Mouse (Mus musculus): ENCODE measurements around the gene Hexa. TPM values are rescaled to one million over a fixed set of nuclear protein-coding genes. Genes with fewer than 3 reads are reported as not detected.

The Hexa gene
- polyA plus RNA-seq, 1 experiment from 2014 or later = 179 TPM

Other genes starting within 250 kb of the Hexa start
- gene Adpgk, start 248.0 kb upstream of the Hexa start, polyA plus RNA-seq (2015; fragmentation: Nextera tagmentation; extraction: Ambion mirVana) = 22.9 and 25.6 TPM in 2 replicates
- gene Bbs4, start 186.0 kb upstream of the Hexa start, polyA plus RNA-seq (2015; fragmentation: Nextera tagmentation; extraction: Ambion mirVana) = 7.0 and 8.1 TPM in 2 replicates
- 7.2 and 7.7 TPM in 2 replicates for gene Arih1, start 52.9 kb upstream of the Hexa start, polyA plus RNA-seq (2015; fragmentation: Nextera tagmentation; extraction: Ambion mirVana)
- 0.50 and 0.60 TPM in 2 replicates for gene Tmem202, start 307 bp downstream of the Hexa start, polyA plus RNA-seq (2015; fragmentation: Nextera tagmentation; extraction: Ambion mirVana)
- gene Celf6, start 38.4 kb downstream of the Hexa start, polyA plus RNA-seq (2015; fragmentation: Nextera tagmentation; extraction: Ambion mirVana) = 2.9 TPM in 2 replicates
- gene Parp6, start 77.7 kb downstream of the Hexa start, polyA plus RNA-seq (2015; fragmentation: Nextera tagmentation; extraction: Ambion mirVana) = 20.2 and 22.2 TPM in 2 replicates
- 1,051 and 1,198 TPM in 2 replicates for gene Pkm, start 116.8 kb downstream of the Hexa start, polyA plus RNA-seq (2015; fragmentation: Nextera tagmentation; extraction: Ambion mirVana)
- 1.1 and 1.6 TPM in 2 replicates for gene Gramd2, start 140.6 kb downstream of the Hexa start, polyA plus RNA-seq (2015; fragmentation: Nextera tagmentation; extraction: Ambion mirVana)
- 9.7 and 10.0 TPM in 2 replicates for gene Senp8, start 211.2 kb downstream of the Hexa start, polyA plus RNA-seq (2015; fragmentation: Nextera tagmentation; extraction: Ambion mirVana)
- gene Myo9a, start 211.4 kb downstream of the Hexa start, polyA plus RNA-seq (2015; fragmentation: Nextera tagmentation; extraction: Ambion mirVana) = 9.2 and 10.2 TPM in 2 replicates